Mouse (Mus musculus) megakaryocyte, embryonic 14.5 days (primary cell): Measurements from ENCODE around the gene Gsto2.
"Not testable (repeated sequence)": the region's sequence is repeated elsewhere in the genome, so short reads cannot be mapped to it uniquely, and the experiment has no call there.

ENCODE experiments used
- FLI1 ChIP-seq: IDR thresholded peaks from 2 replicates; pipeline ENCODE4 v1.6.1; 2012; ENCODE audit warnings: low read length, inconsistent platforms, mixed read lengths
- GATA1 ChIP-seq: IDR thresholded peaks from 3 replicates; pipeline ENCODE4 v1.6.1; 2012; ENCODE audit warnings: mixed read lengths, low read length, inconsistent platforms, borderline replicate concordance

DNA sequence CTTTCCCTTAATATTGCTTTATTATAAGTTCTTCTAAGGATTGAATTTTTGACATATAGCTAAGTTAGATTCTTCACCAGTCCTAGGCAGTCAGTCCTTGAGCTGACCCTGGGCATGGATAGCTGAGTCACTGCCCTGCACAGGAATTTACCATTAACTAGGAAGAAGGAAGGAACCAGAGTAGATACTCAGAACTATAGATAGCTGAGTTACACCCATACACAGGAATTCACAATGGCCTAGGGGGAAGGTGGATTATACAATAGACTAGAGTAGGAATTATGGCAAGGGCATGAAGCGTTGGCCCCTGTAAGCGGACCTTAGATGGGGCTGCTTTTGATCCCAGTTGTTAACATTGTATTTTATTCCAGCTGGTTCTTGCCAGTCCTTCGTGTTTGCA, 13.2 kb upstream of the Gsto2 start:
- not testable (repeated sequence) for TF ChIP-seq GATA1, FLI1
